Mouse (Mus musculus): ENCODE data around the gene Mgmt. TPM values are rescaled to one million over a fixed set of nuclear protein-coding genes. Genes with fewer than 3 reads are reported as not detected.

Gene Mgmt
- polyA plus RNA-seq, 1 experiment from 2014 or later, result 3.5 TPM

DNA sequence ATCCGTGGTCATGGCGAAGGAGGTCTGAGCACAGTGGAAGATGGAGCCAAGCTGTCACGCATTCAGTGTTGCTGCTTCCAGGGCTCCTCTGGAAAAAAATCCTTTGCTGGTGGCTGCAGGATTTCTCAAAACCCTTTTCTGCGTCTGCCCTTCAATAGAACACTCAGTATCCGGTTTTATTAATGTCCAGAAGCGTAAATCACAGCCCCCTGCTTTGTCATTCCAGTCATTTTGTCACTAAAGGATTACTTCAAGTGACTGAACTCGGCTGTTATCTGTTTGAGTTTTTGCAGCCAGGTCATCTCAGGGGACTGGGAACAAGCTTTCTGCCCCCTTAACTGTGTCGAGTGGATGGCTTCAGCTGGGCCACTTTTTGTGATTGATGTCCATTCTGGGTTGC, 146.2 kb downstream of the Mgmt start:
- H3K9me3 ChIP-seq (replicated peaks), result no peaks in the 10 kb centered on the region
- H3K4me1 ChIP-seq, result peaks cover 36% of the 10 kb centered on the region
- WGBS, result 36% methylated on average over 8 of the region's 8 CpGs
- no peak overlapping the region for H3K4me2 ChIP-seq (replicated peaks)
- H3K36me3 ChIP-seq, result no peaks in the 10 kb centered on the region
- peak overlapping the region; percentile 18; the same call in 1 of the 2 replicates for H3K27ac ChIP-seq
- H3K27me3 ChIP-seq, result no peaks in the 10 kb centered on the region
- no peak overlapping the region for H3K4me3 ChIP-seq
- H3K9ac ChIP-seq, result no peak overlapping the region
- no peak for ATAC-seq (ENCODE audit: low FRiP score)

DNA sequence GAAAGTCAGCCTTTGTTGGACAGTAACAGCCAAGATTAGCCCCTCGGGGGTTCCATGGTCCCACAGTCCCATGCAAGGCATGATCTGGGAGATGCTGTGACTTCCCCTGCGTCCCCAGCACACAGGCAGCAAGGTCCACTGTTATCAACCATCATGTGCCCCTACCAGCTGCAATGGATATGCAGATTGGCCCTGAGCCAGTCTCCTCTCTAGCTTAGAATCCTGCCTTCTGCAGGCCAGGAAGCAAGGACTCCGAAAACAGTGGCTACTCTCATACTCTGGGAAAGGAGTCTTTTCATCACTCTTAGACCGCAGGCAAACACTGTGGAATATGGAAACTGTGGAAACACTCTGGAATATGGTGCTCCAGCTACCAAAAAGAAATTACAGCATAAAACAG, 152.5 kb downstream of the Mgmt start:
- no peaks in the 10 kb centered on the region for H3K4me1 ChIP-seq
- no peak overlapping the region for H3K4me2 ChIP-seq (replicated peaks)
- H3K36me3 ChIP-seq, result no peaks in the 10 kb centered on the region
- ATAC-seq (ENCODE audit: low FRiP score), result no peak
- WGBS, result 85% methylated on average over 4 of the region's 4 CpGs
- no peak overlapping the region for H3K27ac ChIP-seq
- no peaks in the 10 kb centered on the region for H3K9me3 ChIP-seq (replicated peaks)
- H3K9ac ChIP-seq, result no peak overlapping the region
- no peaks in the 10 kb centered on the region for H3K27me3 ChIP-seq
- no peak overlapping the region for H3K4me3 ChIP-seq

DNA sequence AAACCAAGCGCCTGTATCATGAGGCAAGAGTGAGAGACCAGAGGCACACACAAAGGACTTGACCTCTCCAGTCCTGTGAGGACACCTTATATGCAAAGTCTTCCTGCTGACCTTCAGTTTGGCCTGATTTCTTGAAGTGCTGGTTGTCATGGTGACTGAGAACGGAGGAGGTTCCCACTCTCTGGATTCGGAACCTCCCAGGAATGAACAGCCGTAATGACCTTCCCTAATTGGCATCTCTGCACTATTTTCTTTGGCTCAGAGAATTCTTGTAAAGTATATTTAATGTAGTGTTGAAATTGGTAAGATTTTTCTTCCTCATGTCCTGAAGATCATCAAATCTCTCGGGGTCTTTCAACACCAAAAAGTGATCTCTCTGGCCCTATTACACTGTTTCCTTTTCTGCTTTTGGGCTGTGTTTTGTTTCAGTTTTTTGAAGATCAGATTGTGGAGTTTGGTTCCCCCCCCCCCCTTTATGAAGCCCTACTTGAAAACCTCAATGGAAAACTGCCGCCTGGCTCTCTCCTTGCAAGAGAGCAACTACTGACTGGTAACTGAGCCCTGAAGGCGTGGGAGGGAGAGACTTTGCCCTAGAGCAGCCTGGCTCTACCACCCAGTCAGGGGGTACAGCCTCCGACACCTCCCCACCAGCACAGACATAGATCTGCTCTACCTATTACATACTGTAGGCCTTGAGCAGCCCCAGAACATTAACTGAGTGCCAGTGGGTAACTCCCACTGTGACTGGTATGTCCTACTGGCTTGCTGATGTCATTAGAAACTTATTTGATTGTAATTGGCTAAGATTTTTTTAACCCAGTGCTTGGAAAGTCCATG, 153.9 kb downstream of the Mgmt start:
- no peak overlapping the region for H3K4me2 ChIP-seq (replicated peaks)
- H3K27me3 ChIP-seq, result no peaks in the 10 kb centered on the region
- H3K9me3 ChIP-seq (replicated peaks), result no peaks in the 10 kb centered on the region
- H3K9ac ChIP-seq, result no peak overlapping the region
- ATAC-seq (ENCODE audit: low FRiP score), result no peak
- no peak overlapping the region for H3K4me3 ChIP-seq
- 53% methylated on average over 8 of the region's 8 CpGs for WGBS
- H3K27ac ChIP-seq, result no peak overlapping the region
- H3K4me1 ChIP-seq, result no peaks in the 10 kb centered on the region
- no peaks in the 10 kb centered on the region for H3K36me3 ChIP-seq

DNA sequence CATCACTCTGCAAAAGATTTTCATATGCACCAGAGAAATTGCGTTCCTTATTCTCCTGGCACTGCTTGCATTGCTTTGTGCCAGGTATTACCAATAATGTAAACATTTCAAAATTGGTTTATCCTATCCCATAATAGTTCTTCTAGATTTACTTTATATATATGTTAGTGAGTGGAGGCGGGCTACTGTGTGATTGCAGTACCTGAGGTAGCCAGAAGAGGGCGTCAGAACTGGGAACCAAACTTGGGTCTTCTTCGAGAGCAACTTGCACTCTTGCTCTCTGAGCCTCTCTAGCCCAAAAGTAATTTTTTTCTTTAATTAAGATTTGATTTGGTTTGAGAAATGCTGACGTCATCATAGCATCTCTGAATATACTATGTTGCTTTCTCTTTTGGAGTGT, 159.9 kb downstream of the Mgmt start:
- Histone ChIP-seq H3K9ac (no peak overlapping the region), H3K27ac (no peak overlapping the region), H3K4me2 (replicated peaks) (no peak overlapping the region), H3K27me3 (no peaks in the 10 kb centered on the region), H3K4me3 (no peak overlapping the region), H3K9me3 (replicated peaks) (no peaks in the 10 kb centered on the region), H3K4me1 (no peaks in the 10 kb centered on the region), H3K36me3 (no peaks in the 10 kb centered on the region)
- no peak for ATAC-seq (ENCODE audit: low FRiP score)
- 71% methylated on average over 5 of the region's 5 CpGs for WGBS

DNA sequence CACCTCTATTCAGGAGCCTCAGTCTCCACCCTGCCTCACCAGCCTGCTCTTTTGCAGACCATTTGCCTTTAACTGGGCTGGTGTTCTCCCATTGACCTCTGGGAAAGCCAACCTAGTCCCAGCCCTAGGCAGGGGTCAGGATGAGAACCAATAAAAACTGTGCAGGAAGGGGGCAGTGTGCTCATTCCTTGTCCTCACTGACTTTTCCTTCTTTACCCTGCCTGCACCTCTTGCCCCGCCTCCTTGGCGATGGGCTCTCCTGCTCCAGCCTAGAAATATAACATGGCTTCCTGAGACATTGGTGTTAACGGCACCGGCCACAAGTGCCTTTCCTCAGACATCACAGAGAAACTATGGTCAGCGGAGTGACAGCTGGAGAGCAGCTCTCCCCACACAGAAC, 161.7 kb downstream of the Mgmt start:
- 62% methylated on average over 5 of the region's 5 CpGs for WGBS
- Histone ChIP-seq H3K27me3 (no peaks in the 10 kb centered on the region), H3K9me3 (replicated peaks) (no peaks in the 10 kb centered on the region), H3K4me1 (no peaks in the 10 kb centered on the region), H3K27ac (no peak overlapping the region), H3K4me2 (replicated peaks) (no peak overlapping the region), H3K36me3 (no peaks in the 10 kb centered on the region), H3K4me3 (no peak overlapping the region), H3K9ac (no peak overlapping the region)
- ATAC-seq (ENCODE audit: low FRiP score), result no peak

DNA sequence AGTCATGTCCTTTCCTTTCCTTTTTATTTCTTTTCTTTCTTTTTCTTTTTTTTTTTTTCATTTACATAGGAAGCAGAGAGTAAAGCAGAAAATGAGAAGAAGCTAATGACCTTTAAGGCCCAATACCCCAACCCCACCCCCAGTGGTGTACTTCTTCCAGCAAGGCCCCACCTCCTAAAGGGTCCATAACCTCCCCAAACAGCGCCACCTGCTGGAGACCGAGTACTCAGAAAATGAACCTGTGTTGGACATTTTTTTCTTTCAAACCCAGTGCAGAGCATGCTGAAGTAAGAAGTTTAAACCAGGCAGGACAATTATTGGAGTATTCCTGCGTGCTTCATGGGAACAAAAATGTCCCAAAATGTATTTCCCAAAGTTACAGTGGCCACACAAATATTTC, 166.1 kb downstream of the Mgmt start:
- H3K27ac ChIP-seq, result no peak overlapping the region
- no peak for ATAC-seq (ENCODE audit: low FRiP score)
- H3K36me3 ChIP-seq, result no peaks in the 10 kb centered on the region
- no peaks in the 10 kb centered on the region for H3K27me3 ChIP-seq
- no peaks in the 10 kb centered on the region for H3K9me3 ChIP-seq (replicated peaks)
- H3K4me2 ChIP-seq (replicated peaks), result no peak overlapping the region
- WGBS, result 41% methylated on average over 3 of the region's 3 CpGs
- H3K9ac ChIP-seq, result no peak overlapping the region
- H3K4me3 ChIP-seq, result no peak overlapping the region
- H3K4me1 ChIP-seq, result peaks cover 11% of the 10 kb centered on the region

DNA sequence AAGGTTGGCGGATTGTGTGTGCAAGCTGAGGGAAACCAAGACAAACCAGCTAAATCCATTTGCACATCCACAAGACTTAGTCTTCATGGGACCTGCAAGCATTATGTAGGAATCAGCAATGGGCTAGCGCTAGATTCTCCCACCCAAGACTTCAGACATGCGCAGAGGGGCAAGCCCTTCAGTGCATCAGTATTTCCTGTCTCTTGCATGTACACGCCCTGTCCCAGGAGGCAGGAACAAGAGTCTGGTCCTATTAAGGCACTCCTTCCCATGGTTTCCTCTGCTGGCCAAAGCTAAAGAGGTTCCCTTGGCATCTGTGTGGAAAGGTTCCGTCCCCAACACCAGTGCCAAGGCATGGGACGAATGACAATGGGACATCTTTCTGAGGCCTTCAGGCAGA, 166.7 kb downstream of the Mgmt start:
- Histone ChIP-seq H3K27ac (no peak overlapping the region), H3K4me2 (replicated peaks) (no peak overlapping the region), H3K36me3 (no peaks in the 10 kb centered on the region), H3K9ac (no peak overlapping the region), H3K9me3 (replicated peaks) (no peaks in the 10 kb centered on the region), H3K4me3 (no peak overlapping the region), H3K27me3 (no peaks in the 10 kb centered on the region), H3K4me1 (peaks cover 11% of the 10 kb centered on the region)
- WGBS, result 95% methylated on average over 6 of the region's 6 CpGs
- no peak for ATAC-seq (ENCODE audit: low FRiP score)

DNA sequence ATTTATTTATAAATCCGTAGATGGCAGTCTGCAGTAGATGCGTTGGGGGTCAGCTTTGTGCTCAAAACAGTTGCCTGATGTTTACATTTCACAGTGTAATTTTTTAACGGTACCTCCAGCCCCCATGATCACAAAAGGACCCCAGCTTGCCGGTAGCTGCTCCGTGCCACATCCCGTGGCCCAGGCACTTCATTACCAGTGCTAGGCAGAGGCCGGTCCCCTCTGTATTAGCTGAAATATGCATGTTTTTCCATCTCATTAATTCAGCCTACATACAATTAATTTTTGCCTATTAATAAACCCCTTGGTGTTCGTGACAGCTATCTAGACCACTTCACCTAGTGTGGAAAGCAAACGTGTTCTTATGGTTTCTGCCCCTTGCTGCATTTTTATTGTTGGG, 169.8 kb downstream of the Mgmt start:
- ATAC-seq (ENCODE audit: low FRiP score), result peak; percentile 67; the same call in 1 of the 2 replicates
- H3K27ac ChIP-seq, result peak overlapping the region; percentile 62

DNA sequence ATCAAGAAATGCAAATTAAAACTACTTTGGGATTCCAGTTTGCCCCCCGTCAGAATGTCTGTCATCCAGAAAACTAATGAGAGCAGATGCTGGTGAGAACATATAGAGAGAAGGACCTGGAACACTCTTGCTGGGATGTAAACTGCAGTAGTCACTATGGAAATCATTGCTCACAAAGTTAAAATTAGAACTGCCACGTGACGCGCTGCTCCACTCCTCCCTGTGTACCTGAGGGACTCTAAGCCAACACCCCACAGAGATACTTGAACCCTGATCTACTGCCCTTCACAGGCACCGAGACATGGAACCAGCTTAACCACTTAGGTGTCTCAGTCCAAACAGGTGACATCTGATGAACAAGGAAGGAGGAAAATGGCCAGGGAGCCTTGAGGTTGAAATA, 171.0 kb downstream of the Mgmt start:
- H3K36me3 ChIP-seq, result no peaks in the 10 kb centered on the region
- no peak overlapping the region for H3K4me3 ChIP-seq
- no peak for ATAC-seq (ENCODE audit: low FRiP score)
- no peaks in the 10 kb centered on the region for H3K9me3 ChIP-seq (replicated peaks)
- no peak overlapping the region for H3K4me2 ChIP-seq (replicated peaks)
- no peaks in the 10 kb centered on the region for H3K27me3 ChIP-seq
- H3K27ac ChIP-seq, result no peak overlapping the region
- WGBS, result 80% methylated on average over 5 of the region's 5 CpGs
- H3K4me1 ChIP-seq, result peaks cover 11% of the 10 kb centered on the region
- H3K9ac ChIP-seq, result no peak overlapping the region

More for the DNA sequence above, 169.8 kb downstream of the Mgmt start:
- Histone ChIP-seq H3K27me3 (no peaks in the 10 kb centered on the region), H3K9me3 (replicated peaks) (no peaks in the 10 kb centered on the region), H3K4me1 (peaks cover 11% of the 10 kb centered on the region), H3K9ac (no peak overlapping the region), H3K36me3 (no peaks in the 10 kb centered on the region), H3K4me3 (no peak overlapping the region), H3K4me2 (replicated peaks) (no peak overlapping the region)
- 50% methylated on average over 9 of the region's 9 CpGs for WGBS

DNA sequence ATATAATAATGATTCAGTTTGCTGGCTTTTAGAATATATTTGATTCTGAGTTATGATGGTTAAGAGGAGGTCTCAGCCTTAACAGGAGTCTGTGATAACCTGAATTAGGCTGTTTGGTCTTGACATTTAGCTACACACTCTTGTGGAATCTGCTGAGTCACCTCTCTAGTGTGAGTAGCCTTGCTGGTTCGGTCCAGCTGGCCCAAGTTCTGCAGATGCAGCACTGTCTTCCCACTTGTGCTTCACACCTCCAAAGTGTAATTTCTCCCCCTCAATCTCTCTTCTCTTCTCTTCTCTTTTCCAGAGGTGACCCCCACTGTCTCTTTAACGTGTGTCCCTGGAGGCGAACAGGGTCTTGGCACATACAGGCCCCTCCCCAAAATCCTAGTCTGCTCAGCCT, 171.8 kb downstream of the Mgmt start:
- Histone ChIP-seq H3K36me3 (no peaks in the 10 kb centered on the region), H3K27me3 (no peaks in the 10 kb centered on the region), H3K9me3 (replicated peaks) (no peaks in the 10 kb centered on the region), H3K4me3 (no peak overlapping the region), H3K4me1 (peaks cover 11% of the 10 kb centered on the region), H3K4me2 (replicated peaks) (no peak overlapping the region), H3K27ac (no peak overlapping the region), H3K9ac (no peak overlapping the region)
- 85% methylated on average over 3 of the region's 3 CpGs for WGBS
- no peak for ATAC-seq (ENCODE audit: low FRiP score)

DNA sequence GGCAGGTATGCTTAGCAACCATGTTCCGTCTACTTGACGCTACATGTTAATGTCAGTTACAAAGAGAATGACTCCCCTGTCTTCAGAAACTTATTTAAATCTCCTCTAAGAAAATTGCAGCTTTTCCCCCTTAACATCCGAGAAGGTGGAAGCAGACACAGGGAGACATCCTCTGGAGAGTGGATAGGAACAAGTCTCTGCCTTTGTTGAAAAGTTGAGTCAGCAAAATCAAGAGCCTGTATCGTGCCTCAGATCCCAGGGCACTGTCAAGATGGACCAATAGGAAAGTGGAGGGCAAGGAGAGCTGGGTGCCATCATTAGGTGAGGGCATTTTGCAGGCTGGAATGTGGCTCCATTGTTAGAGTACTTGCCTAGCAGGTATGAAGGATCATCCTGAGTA, 172.6 kb downstream of the Mgmt start:
- H3K4me3 ChIP-seq, result no peak overlapping the region
- H3K9me3 ChIP-seq (replicated peaks), result no peaks in the 10 kb centered on the region
- H3K36me3 ChIP-seq, result no peaks in the 10 kb centered on the region
- H3K9ac ChIP-seq, result no peak overlapping the region
- H3K27me3 ChIP-seq, result no peaks in the 10 kb centered on the region
- no peak overlapping the region for H3K27ac ChIP-seq
- no peak for ATAC-seq (ENCODE audit: low FRiP score)
- no peak overlapping the region for H3K4me2 ChIP-seq (replicated peaks)
- H3K4me1 ChIP-seq, result peaks cover 11% of the 10 kb centered on the region; the same call in 1 of the 2 replicates
- WGBS, result 91% methylated on average over 4 of the region's 4 CpGs

DNA sequence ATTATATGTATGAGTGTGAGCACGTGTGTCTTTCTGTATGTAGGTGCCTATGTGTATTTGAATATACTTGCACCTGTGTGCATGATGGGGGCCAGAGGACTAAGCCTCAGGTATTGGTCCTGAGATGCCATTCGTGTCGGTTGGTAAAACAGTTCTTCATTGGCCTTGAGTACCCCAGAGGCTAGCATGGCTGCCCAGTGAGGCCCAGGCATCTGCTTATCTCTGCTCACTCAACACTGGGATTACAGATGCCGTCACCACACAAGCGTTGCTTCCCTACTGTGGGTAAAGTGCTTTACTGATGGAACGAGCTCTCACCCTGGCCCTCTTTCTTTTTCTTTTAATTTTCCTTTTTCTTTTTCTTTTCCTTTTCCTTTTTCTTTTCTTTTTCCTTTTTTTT, 173.3 kb downstream of the Mgmt start:
- H3K4me1 ChIP-seq, result peaks cover 11% of the 10 kb centered on the region; the same call in 1 of the 2 replicates
- H3K9ac ChIP-seq, result no peak overlapping the region
- H3K27me3 ChIP-seq, result no peaks in the 10 kb centered on the region
- ATAC-seq (ENCODE audit: low FRiP score), result no peak
- 87% methylated on average over 6 of the region's 6 CpGs for WGBS
- H3K4me2 ChIP-seq (replicated peaks), result no peak overlapping the region
- no peaks in the 10 kb centered on the region for H3K36me3 ChIP-seq
- no peaks in the 10 kb centered on the region for H3K9me3 ChIP-seq (replicated peaks)
- no peak overlapping the region for H3K4me3 ChIP-seq
- H3K27ac ChIP-seq, result no peak overlapping the region

DNA sequence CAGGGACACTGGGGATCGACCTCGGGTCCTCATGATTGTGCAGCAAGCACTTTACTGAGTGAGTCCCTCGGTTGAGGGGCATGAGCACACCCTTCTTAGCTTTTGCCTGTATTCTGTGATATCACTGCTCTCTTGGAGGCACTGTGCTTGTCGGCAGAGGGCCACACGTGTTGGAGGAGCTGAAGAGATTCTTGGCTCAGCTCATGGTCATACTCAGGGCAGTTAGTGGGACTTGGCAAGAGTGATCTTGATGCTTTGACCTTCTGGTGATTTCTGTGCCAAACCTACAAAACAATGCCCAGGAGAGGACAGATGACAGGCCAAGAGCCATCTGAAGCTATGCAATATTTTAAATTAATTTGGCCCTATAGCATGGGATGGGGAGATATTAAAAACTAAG, 174.4 kb downstream of the Mgmt start:
- Histone ChIP-seq H3K27ac (no peak overlapping the region), H3K36me3 (no peaks in the 10 kb centered on the region), H3K27me3 (no peaks in the 10 kb centered on the region), H3K4me1 (peaks cover 11% of the 10 kb centered on the region; the same call in 1 of the 2 replicates), H3K9me3 (replicated peaks) (no peaks in the 10 kb centered on the region), H3K4me2 (replicated peaks) (no peak overlapping the region), H3K9ac (no peak overlapping the region), H3K4me3 (no peak overlapping the region)
- no peak for ATAC-seq (ENCODE audit: low FRiP score)
- WGBS, result 96% methylated on average over 5 of the region's 5 CpGs
